Mouse (Mus musculus) layer of hippocampus, adult 9-10 months (tissue): ENCODE results near the gene Ift20.
"Not testable (repeated sequence)": the region's sequence is repeated elsewhere in the genome, so short reads cannot be mapped to it uniquely, and the experiment has no call there.

Source experiments
- DNase-seq: peaks from one replicate; pipeline ENCODE4 v3.0.0; 2022; ENCODE audit warnings: low spot score

The Ift20 gene

DNA sequence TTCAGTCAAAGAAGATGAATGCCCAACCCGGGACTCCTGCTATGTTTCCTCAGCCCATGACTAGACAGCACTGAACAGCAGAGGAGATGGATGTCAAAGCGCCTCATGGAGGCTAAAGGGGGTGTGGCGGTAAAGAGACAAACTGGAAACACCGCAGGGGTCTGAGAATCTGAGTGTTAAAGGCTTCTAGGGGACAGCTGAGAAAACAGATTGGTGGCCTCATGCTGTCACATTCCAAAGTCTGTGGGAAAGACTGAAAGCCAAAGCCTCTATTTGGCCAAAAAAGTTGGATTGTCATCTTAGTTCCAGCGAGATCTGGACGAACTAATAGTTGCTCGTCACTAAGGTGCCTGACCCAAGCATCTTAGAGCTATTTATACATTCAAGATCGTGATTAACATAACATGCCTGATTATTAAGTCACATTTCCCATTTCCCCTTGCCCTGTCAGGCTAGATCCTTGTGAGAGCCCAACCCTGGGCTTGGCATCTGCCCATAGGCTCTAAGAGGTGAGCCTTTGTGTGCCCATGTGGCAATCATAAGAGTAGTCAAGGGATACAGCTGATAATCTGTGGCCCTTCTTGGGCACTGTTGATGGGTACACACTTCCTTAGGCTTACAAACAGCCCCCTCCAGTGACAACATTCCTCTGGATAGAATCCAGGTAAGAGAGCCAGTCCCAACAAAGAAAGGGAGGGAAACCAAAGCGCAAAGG, 12.8 kb upstream of the Ift20 start:
- no peak for DNase-seq

DNA sequence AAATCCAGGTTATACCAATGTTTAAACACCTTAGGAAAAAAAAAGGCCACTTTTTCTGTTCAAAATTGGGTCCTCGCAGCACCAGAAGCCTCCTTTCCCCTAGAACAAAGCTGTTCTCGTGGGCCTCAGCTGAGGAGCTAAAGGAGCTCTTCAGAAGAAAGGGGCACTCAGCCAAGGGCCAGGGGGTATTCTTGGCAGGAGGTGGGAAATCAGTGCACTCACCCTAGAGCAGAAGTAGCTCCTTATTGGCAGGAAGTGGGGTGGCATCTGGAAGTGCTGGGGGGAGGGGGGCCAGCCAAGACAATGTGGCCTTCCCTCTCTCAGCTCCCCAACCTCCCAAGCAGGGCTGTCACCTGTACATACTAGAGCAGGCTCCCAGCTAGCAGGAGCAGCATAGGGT, 11.3 kb upstream of the Ift20 start:
- DNase-seq, result no peak

DNA sequence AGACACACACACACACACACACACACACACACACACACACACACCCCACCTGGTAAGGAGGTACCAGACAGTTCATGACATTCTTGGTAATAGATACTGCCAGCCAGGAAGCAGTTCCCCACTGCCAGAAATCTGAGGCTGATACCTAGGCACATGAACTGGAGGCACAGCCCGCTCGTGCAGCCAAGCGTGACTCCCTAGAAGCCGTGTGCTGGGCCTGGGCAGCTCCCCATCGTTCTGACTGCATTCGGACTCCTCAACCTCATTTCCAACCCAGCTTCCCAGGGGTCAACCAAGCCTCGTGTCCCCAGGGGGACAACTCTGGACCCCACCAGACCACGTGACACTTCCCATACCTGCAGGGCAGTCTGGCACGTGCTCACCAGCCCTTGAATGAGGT, 7.4 kb upstream of the Ift20 start:
- DNase-seq, result no peak

DNA sequence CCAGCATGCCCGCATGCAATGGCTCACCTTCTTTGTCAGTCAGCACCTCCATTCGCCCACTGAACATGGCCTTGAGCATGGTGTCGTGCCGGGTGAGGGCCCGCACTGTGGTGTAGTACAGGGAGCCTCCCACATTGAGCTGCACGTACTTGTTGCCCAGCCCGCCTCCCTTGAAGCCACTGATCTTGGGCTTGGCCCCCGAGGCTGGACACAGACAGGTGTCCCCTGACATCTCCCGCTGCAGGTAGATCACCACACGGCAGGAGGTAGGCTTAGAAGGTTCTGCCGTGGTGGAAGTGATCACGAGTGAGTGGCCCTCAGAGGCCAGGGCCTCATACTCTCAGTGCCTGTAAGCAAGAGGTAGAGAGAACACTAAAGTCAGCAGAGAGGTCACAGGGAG, 6.2 kb upstream of the Ift20 start:
- DNase-seq, result no peak

DNA sequence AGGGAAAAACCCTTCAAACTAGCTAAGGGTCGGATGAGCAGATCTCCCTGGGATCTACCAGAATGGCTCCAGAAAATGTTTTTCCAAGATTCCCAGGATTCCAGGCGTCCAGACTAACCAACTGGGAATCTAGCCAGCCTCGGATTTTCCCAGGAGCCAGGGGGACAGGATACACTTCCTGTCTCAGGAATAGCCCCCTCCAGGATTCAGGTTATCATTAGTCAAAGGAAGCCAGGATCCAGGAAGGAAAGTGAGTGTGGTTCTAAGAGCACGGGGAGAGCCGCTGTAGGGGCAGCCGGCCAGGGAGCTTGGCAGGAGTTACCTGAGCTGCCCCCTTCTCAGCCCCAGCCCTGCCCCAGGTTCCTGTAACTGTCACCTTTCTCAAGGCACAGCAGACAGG, 5.1 kb upstream of the Ift20 start:
- no peak for DNase-seq

DNA sequence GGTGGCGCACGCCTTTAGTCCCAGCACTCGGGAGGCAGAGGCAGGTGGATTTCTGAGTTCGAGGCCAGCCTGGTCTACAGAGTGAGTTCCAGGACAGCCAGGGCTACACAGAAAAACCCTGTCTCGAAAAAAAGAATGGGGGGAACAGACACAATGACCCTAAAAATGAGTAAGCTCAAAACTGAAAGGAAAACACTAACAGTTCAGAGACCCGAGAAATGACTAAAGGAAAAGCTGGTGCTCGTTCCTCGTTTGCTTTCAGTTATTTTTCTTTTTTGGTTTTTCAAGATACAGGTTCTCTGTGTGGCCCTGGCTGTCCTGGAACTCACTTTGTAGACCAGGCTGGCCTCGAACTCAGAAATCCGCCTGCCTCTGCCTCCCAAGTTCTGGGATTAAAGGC, 4.6 kb upstream of the Ift20 start:
- not testable (repeated sequence) for DNase-seq

DNA sequence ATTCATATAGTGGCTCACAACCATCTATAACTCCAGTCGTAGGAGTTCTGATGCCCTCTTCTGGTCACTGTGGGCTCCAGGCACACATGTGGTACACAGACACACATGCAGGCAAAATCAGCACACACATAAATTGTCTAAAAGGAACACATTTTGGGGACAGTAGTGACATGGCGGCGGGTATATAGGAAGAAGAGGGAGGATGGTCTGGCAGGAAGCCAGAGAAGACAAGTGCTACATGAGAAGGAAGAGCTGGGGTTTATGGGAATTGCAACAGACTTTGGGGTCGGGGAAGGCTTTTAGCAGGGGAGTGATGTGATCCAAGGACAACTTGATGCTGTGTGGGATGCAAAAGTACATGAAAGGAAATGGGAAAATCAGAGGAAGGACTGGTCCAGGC, 1.6 kb upstream of the Ift20 start:
- DNase-seq, result no peak

DNA sequence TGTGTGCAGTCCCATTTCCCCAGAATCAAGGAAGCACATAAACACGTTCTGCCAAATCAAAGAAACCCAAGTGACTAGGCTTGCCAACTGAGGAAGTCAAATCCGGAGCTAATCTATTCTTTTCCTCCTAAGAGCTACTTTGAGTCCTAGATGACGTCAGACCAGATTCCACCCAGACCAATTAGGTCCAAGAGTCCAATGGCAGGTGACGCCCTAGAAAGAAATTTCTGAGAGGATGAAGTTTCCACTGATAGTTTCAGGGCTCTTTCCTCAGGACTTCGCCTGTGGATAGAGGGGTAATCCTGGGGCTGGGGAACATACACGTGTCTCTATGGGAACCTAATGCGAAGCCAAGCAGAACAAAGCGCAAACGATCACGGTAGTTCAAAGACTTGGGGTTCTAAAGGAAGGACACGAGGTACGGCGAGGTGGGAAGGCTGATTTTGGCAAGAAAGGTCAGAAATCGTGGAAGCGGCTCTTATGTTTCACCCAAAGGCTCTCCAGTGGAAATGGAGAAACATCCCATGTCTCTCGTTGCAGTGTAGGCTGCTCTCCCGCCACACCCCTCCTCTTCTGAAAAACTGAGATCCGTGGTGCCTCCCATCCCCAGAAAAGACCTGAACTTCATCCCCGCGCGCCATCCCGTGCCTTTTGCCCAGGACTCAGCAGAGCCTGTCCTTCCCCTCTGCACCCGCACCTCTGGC, 633 bp upstream of the Ift20 start:
- no peak for DNase-seq

DNA sequence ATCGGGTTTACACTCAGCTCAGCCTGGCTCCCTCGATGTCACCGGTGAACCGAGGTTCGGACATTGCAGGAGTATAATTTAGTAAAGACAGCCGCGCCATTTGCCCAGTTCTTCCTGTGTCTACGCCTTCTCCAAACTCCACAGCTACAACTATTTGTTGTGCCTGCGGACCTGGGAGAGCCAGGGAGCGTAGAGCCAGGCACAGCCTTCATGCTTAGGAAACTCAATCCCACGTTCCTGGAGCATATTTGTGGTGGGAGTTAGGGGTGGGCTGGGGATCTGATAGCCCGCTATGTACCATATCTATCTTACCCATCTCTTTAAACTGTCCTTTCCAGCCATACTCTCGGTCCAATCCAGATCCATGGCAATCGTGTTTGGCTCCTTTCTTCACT, 526 bp downstream of the Ift20 start:
- no peak for DNase-seq

DNA sequence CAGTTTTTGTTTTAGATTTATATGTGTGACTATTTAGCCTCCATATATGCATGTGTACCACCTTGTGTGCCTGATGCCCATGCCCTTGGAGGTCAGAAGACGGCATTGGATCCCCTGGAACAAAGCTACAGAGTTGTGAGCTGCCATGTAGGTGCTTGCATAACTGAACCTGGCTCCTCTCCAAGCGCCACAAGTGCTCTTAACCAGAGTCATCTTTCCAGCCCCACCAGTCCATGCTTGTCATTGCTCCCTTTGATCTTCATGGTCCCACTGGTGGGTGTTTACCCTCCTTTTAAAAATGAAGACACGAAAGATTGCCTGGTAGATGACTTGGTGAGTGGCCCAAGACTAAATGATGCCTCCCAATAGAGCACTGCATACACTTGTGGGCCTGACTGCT, 4.2 kb downstream of the Ift20 start:
- no peak for DNase-seq

DNA sequence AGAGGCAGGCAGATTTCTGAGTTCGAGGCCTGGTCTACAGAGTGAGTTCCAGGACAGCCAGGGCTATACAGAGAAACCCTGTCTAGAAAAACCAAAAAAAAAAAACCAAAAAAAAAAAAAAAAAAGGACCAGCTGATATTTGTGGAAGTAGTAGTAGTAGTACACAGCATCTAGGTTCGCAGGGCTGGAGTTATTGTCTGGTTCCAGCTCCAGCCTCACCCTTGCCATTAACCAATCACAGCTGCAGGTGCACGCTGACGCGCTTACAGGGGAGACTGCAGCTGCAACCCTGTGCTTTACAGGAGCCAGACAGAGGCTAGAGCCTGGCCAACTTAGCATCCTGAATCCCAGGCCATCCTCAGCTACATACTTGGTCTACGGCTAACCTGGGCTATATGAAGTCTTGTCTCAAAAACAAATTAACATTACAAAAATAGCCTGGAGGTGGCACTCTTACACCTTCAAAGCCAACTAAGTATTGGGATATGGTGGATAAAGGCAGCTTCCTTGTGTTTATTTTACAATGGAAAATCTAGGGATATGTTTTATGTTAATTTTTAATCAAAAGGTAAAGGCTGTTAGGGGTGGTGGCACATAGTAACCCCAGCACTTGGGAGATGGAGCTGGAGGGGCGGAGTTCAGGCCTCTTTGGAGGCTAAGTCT, 8.4 kb downstream of the Ift20 start:
- no peak for DNase-seq

DNA sequence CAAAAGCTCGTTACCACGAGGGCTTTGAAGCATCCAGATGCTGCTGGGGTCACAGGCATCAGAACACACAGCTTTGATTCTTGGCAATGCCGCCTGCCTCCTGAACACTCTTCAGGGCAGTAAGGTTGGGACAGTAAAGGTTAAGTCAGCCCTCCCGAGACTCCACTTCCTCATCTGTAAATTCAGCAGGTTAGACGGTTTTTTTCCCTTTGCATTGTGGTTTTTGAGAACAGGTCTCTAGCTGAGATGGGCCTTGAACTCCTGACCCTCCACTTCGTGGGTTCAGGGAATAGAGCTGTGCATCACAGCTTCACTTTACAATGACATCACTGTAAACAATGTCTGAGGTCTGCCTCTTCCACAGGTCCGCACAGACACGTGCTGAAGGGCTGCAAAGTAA, 9.0 kb downstream of the Ift20 start:
- DNase-seq, result no peak

DNA sequence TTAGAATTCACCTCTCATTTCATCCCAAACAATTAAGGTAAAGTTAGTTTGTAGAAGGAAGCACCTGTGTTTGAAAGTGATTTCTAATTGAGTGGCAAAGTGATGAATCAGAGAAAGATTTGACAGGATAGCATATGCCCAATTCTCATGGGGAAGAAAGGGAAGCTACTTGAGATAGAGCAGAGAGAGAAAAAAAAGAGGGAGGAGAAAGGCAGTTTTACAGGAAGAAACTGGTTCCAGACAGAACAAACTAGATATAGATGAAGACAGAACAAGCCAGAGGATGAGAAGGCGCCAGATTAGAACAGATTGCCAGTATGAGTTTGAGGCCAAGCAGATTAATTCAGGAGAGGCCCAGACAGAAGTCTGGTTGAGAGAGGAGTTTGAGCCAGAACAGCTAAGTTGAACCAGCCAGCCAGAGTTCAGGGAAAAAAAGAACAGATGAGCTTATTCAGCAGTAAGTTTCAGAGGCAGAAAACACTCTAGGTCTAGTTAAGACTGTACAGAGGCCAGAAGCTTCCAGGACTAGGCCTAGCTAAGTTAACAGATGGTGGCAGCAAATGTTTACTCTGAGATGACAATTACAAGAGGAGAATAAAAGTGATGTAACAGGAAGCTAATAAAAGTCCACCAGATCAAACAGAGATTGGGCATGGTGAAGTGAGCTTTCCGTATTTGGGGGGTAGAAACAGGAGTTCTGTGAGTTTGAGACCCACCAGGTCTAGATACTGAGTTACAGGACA, 11.7 kb downstream of the Ift20 start:
- no peak for DNase-seq

DNA sequence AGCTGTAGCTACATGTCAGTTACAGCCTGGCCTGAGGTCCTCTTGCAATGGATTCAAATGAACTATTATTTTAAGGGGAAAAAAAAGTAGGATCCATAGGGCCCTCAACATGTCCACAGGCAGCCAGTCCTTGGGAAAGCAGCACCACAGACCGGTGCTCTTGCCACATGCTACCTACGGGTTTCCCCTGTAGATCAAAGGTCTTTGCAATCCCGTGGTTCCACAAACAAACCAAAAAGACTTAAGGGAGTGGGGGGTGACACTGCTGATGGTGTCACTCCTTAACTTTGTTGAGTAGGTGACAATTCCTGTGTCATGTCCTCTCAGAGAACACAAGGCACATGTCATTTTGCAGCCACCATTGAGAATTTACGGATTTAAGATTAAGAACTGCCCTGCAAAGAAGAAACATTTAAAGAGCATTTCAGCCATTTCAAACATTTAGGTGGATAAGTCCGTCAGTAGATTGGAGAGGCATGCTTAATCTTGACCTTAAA, 13.4 kb downstream of the Ift20 start:
- DNase-seq, result no peak

DNA sequence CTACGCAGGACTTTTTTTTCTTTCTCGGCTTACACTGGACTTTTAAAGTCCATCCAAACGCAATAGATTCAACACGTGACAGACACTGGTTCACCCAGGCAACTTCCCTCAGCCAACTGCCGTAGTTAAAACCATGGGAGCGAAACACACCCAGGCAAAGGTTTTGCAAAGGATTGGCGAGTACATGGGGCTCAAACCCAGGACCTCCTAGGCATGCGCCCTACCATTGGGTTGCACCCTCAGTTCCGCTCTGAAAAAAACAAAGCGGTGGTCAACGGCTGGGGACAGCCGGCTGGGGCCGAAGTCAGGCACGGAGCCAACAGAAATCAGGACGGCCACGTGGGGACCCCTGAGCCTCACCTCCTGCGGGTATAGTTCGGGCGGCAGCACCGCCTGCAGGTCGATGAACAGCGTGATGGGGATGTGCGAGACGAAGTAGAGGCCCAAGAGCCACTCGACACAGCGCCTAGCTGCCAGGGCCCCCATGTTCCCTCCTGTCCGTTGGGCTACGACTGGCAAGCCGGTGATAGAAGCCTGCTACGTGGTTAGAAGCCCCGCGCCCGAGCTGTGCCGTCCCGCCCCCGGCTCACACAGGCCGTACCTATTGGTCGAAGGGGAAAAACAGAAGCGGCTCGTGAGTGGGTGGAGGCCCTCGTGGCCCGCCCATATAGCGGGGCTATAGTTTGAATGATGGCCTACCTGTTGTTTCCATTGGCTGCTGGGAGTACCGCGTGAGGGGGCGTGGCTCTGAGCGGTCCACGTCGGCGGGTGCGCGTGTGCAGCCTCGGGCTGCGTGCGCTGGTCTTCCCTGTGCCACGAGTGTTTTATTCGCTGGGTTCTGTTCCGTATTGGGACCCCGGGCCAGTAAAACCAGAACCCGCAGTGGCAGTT, 14.3 kb downstream of the Ift20 start, which contains the start of gene Tmem97:
Gene Tmem97 (minus strand): TSS at position 610 of the 891 bp plus-strand sequence.
- DNase-seq, result peak; percentile 88

DNA sequence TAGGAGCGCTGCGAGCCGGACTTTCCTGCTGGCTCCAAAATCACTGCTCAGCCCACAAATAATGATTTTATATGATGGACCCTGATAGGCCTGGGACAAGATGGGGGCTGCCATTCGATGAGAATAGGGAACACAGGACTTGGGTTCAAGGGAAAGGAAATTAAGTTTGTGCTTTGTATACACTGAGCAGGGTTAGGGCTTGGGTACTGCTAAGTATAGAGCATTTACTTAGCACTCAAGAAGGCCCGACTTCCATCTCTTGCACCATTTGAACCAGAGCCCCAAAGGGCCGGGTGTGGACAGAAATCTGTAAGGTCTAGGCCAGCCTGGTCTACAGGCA, 14.9 kb downstream of the Ift20 start:
- DNase-seq, result no peak

DNA sequence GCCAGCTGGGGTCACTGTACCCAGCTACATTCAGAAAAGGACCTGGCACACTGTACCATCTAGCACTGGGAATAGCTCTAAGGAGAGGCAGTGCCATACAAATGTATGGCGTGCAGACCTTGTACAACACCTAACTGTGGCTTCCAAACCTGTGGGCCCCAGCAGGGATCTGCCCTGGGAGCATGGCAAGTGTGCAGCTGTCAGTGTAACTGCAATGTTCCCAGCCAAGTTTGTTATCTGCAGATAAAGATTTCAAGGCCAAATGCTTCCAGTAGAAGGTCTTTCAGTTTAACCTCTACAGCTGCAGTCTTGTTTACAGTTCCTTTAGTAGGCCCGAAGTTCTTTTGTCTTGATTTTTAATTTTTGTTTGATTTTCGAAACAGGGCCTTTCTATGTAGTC, 19.5 kb downstream of the Ift20 start:
- DNase-seq, result no peak

DNA sequence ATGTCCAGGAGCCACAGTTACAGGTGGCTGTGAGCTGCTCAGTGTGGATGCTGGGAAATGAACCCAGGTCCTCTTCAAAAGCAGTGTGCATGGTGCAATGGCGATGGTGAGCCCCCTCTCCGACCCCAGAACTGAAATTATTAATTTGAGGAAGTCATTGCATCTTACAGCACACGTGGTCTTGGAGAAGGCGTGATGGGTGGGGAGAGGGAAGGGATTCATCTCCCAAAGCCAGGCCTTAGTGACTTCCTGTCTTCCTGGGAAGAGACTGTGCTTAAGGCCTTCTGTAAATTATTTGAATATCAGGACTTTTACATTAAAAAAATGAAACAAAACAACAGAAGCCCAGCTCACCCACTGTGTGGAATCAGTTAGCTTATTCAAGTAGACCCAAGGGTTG, 19.9 kb downstream of the Ift20 start:
- DNase-seq, result no peak

DNA sequence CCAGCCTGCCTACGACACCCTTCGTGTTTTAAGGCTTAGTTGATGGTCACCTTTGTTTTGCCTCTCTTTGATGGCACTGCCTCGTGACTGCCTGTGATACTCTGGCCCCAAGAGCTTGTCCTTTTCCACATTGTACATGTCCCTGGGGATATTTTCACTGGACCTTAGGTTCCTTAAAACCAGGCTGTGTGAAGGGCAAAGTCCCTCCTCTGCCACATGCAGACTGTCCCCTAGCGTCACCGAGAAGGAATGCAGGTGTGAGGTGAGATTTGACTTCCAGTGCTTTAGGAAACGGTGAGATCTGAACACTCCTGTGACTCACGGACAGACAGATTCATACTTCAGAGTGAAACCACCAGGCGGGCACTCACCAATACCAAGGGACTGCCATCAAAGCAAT, 21.1 kb downstream of the Ift20 start:
- no peak for DNase-seq

DNA sequence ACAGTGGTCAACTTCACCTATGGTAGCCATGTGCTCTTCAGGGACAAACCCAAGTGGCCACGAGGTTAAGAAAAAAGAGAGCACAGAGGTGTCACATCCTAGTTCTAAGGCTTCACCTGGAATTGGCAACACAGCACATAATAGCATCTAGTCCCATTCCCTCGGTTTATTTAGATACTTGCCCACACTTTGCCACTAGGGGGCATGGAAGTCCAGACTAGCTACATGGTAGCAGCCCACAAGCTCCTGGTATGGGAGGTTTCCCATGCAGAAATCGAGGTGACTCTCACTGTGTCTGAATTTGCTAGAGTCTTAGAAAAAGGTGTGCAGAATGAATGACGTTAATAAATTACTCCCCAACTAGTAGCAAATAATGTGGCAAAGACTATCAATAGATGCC, 24.3 kb downstream of the Ift20 start:
- peak; percentile 76 for DNase-seq

DNA sequence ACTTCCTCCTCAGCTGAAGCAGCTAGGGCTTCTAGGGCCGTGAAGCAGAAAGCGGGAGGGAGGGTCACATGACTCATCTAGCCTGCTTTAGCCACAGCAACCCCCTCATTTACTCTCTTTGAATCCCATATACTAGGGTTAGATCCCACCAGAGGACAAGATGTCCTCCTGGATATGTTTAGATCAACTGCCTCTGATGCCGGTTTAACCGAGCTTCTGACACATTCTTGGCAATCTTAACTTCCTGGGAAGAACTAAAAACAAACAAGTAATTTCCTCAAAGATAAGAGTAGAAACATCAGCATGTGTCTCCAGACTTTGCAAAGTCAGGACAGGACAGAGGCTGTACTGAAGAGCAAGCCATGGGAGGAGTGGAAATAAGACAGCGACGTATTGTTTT, 30.6 kb downstream of the Ift20 start:
- DNase-seq, result no peak

DNA sequence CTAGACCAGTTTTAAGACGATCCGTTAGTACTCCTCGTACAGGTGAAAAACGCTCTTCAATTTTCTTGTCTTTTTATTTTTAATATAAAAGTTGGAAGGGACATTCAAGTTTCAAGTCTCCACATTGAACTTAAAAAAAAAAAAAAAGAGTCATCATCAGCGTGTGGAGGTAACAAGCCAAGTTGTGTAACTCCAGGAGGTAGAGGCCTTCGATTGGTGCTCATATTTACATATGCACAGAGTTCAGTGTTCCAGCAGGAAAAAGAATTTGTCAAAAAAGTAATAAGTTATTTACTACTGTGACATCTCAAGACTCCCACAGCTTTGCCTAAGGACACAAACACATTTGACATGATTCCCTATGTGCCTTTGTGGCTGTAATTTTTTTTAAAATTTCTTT, 31.5 kb downstream of the Ift20 start:
- DNase-seq, result no peak
